Mouse (Mus musculus) lung, adult 2 months (tissue): ENCODE measurements at regions not wholly inside any gene's neighbourhood (a gene's known extent, or its start where the extent isn't known, plus 50 kb on each side); places are given as distances from the start of the nearest gene placed in this dataset.

Source experiments
- DNase-seq: peaks from one replicate; pipeline ENCODE4 v3.0.0; 2022
- H3K4me1 ChIP-seq: fragments of 200-500 bp; 2 replicates; pipeline ENCODE4 v1.6.1; 2011; ENCODE audit warnings: low read length; ENCODE audit not compliant: control insufficient read depth, insufficient read depth
- H3K4me3 ChIP-seq: fragments of 200-500 bp; replicated peaks from 2 replicates; pipeline ENCODE3; 2011; ENCODE audit warnings: low read depth, mild to moderate bottlenecking, control low read depth, low read length; ENCODE audit errors: extremely low read depth
- CTCF ChIP-seq: fragments of 200-500 bp; IDR thresholded peaks from 2 replicates; pipeline ENCODE4 v1.5.1; 2011; ENCODE audit warnings: mild to moderate bottlenecking, low read length, control low read depth; ENCODE audit not compliant: insufficient read depth
- POLR2A ChIP-seq: fragments of 200-500 bp; IDR thresholded peaks from 2 replicates; pipeline ENCODE4 v1.6.1; 2011; ENCODE audit warnings: low read depth, mild to moderate bottlenecking, control low read depth, low read length, borderline replicate concordance; ENCODE audit errors: extremely low read depth
- WGBS: fragments of 180-500 bp; shearing (Covaris S2); methylation state at CpG from one replicate; pipeline ENCODE4 v1.1.7; 2018; 5-methylcytosine and 5-hydroxymethylcytosine counted together

- Histone ChIP-seq H3K4me3 (no peak overlapping the region), H3K4me1 (no peaks in the 10 kb centered on the region)
- no peak for DNase-seq
- 48% methylated on average over 6 of the region's 6 CpGs for WGBS
- TF ChIP-seq CTCF (no peak), POLR2A (no peak)
Observed at GRCm38 (mm10) chr19:60286810-60287396, 60.4 kb upstream of the Fam204a start.

- TF ChIP-seq POLR2A = no peak
- no peak for TF ChIP-seq CTCF
- no peak for DNase-seq
- WGBS = 63% methylated on average over 4 of the region's 4 CpGs
- Histone ChIP-seq H3K4me1 (no peaks in the 10 kb centered on the region), H3K4me3 (no peak overlapping the region)
Observed at GRCm38 (mm10) chr19:60284901-60285300, 58.4 kb upstream of the Fam204a start.
